In genomic region chr4:154081974-154082373, GRCm38 (mm10) we compare ENCODE assay signal across 18 mouse cellular contexts. TPM values are rescaled to one million over a fixed set of nuclear protein-coding genes. Genes with fewer than 3 reads are reported as not detected.
"Had no signal": no experiment of that assay in that cellular context is flagged by ENCODE, and none has a peak within 500 bp of the region (broad histone marks: within the 10 kb centered on the region; RNA-seq: fewer than 3 reads in every experiment).

No protein-coding gene starts in this region.

- H3K36me3 ChIP-seq: liver, embryonic 12.5 days; midbrain, embryonic 10.5 days; neural tube, embryonic 13.5 days; stomach, embryonic 15.5 days had no signal

- H3K4me2 ChIP-seq: lung, embryonic 14.5 days had no signal

- H3K4me3 ChIP-seq: left cerebral cortex, adult 2 months; liver, embryonic 12.5 days; myocyte; neural tube, embryonic 13.5 days; stomach, embryonic 15.5 days had no signal

- H3K27ac ChIP-seq: left cerebral cortex, adult 2 months; liver, embryonic 12.5 days; midbrain, embryonic 10.5 days; neural tube, embryonic 13.5 days; stomach, embryonic 15.5 days had no signal

- H3K9me3 ChIP-seq: liver, embryonic 12.5 days; midbrain, embryonic 10.5 days; neural tube, embryonic 13.5 days; stomach, embryonic 15.5 days had no signal

- H3K9ac ChIP-seq: liver, embryonic 12.5 days; lung, embryonic 14.5 days; neural tube, embryonic 13.5 days; stomach, embryonic 15.5 days had no signal

- DNase-seq: kidney, adult 8-10 months; kidney, postnatal 25 days; lung, embryonic 14.5 days; lung, postnatal 10 days; lung, postnatal 4 days; midbrain, embryonic 14.5 days; retina, postnatal 1 day; right cerebral cortex, postnatal 4 days; spleen, adult 18-20 months; thymus, postnatal 14 days had no signal

- H3K4me1 ChIP-seq: liver, embryonic 12.5 days; neural tube, embryonic 13.5 days; stomach, embryonic 15.5 days had no signal

RNA-seq across cellular contexts. Expression of gene Ccdc27, which starts 39.5 kb away (rescaled TPM):
- total RNA-seq: left cerebral cortex, adult 2 months; megakaryocyte, adult 5-6 weeks had no signal
- polyA plus RNA-seq: limb, embryonic 11.5 days; midbrain, embryonic 10.5 days; midbrain, embryonic 14.5 days; myocyte; neural tube, embryonic 13.5 days had no signal

RNA-seq across cellular contexts. Expression of gene Trp73, which starts 58.0 kb away (rescaled TPM):
- total RNA-seq: megakaryocyte, adult 5-6 weeks had no signal
- polyA plus RNA-seq: myocyte; neural tube, embryonic 13.5 days had no signal
